Mouse (Mus musculus): Measurements from ENCODE around the gene Slc25a47.

Gene Slc25a47

GRCm38 (mm10) chr12:108857589-108858184 lies 21.8 kb downstream of the Slc25a47 start:
- DNase-seq (ENCODE audit: low spot score in 2 of 2) = no peak

GRCm38 (mm10) chr12:108858486-108858885 lies 22.6 kb downstream of the Slc25a47 start:
- DNase-seq (ENCODE audit: low spot score in 2 of 2) = no peak

GRCm38 (mm10) chr12:108865007-108865494 lies 29.2 kb downstream of the Slc25a47 start:
- DNase-seq (ENCODE audit: low spot score in 2 of 2) = no peak

- peak in 1 of 2 experiments; percentile 53 for DNase-seq (ENCODE audit: low spot score in 2 of 2)
Measured at GRCm38 (mm10) chr12:108869575-108869974, 33.7 kb downstream of the Slc25a47 start.

- DNase-seq (ENCODE audit: low spot score in 2 of 2) = no peak
Measured at GRCm38 (mm10) chr12:108873122-108873521, 37.3 kb downstream of the Slc25a47 start.

GRCm38 (mm10) chr12:108879138-108879537 lies 43.3 kb downstream of the Slc25a47 start:
- DNase-seq (ENCODE audit: low spot score in 2 of 2) = no peak

GRCm38 (mm10) chr12:108880606-108881005 lies 44.8 kb downstream of the Slc25a47 start:
- DNase-seq (ENCODE audit: low spot score in 2 of 2) = no peak

- DNase-seq (ENCODE audit: low spot score in 2 of 2) = no peak
Measured at GRCm38 (mm10) chr12:108881192-108881591, 45.3 kb downstream of the Slc25a47 start.

- no peak for DNase-seq (ENCODE audit: low spot score in 2 of 2)
Measured at GRCm38 (mm10) chr12:108882776-108883175, 46.9 kb downstream of the Slc25a47 start.

- no peak for DNase-seq (ENCODE audit: low spot score in 2 of 2)
Measured at GRCm38 (mm10) chr12:108885906-108886305, 50.1 kb downstream of the Slc25a47 start.

GRCm38 (mm10) chr12:108887077-108887476 lies 51.2 kb downstream of the Slc25a47 start:
- DNase-seq (ENCODE audit: low spot score in 2 of 2) = no peak

GRCm38 (mm10) chr12:108888632-108889031 lies 52.8 kb downstream of the Slc25a47 start:
- no peak for DNase-seq (ENCODE audit: low spot score in 2 of 2)

GRCm38 (mm10) chr12:108892989-108893714 lies 57.3 kb downstream of the Slc25a47 start, which contains the start of gene Wdr25:
Wdr25 (plus strand) TSS chr12:108893631.
- peak in 1 of 2 experiments; percentile 25 for DNase-seq (ENCODE audit: low spot score in 2 of 2)

GRCm38 (mm10) chr12:108893715-108894431 lies 58.0 kb downstream of the Slc25a47 start, which contains the start of gene Wars:
Wars (minus strand) TSS chr12:108894174.
- peak; percentile 84 to 95 for DNase-seq (ENCODE audit: low spot score in 2 of 2)

GRCm38 (mm10) chr12:108894432-108894816 lies 58.6 kb downstream of the Slc25a47 start:
- no peak for DNase-seq (ENCODE audit: low spot score in 2 of 2)

GRCm38 (mm10) chr12:108896006-108896405 lies 60.2 kb downstream of the Slc25a47 start:
- DNase-seq (ENCODE audit: low spot score in 2 of 2) = peak in 1 of 2 experiments; percentile 38

- no peak for DNase-seq (ENCODE audit: low spot score in 2 of 2)
Measured at GRCm38 (mm10) chr12:108901346-108901745, 65.5 kb downstream of the Slc25a47 start.

- peak; percentile 44 to 73 for DNase-seq (ENCODE audit: low spot score in 2 of 2)
Measured at GRCm38 (mm10) chr12:108902940-108903339, 67.1 kb downstream of the Slc25a47 start.

- peak in 1 of 2 experiments; percentile 48 for DNase-seq (ENCODE audit: low spot score in 2 of 2)
Measured at GRCm38 (mm10) chr12:108903600-108904275, 67.9 kb downstream of the Slc25a47 start.

- DNase-seq (ENCODE audit: low spot score in 2 of 2) = no peak
Measured at GRCm38 (mm10) chr12:108904276-108904653, 68.4 kb downstream of the Slc25a47 start.

- DNase-seq (ENCODE audit: low spot score in 2 of 2) = no peak
Measured at GRCm38 (mm10) chr12:108905620-108906302, 69.9 kb downstream of the Slc25a47 start.

Data from spleen, postnatal 10 days (tissue).